Mouse (Mus musculus): ENCODE results near the gene S100pbp. TPM values are rescaled to one million over a fixed set of nuclear protein-coding genes. Genes with fewer than 3 reads are reported as not detected.
"Not testable (repeated sequence)": the region's sequence is repeated elsewhere in the genome, so short reads cannot be mapped to it uniquely, and the experiment has no call there.

S100pbp gene
- total RNA-seq, 2 experiments from 2014 or later, result 17.6 to 19.9 TPM

GRCm38 (mm10) chr4:129221097-129222010 is 31.8 kb upstream of the S100pbp start:
- DNase-seq (ENCODE audit: low spot score in 2 of 2), result no peak

GRCm38 (mm10) chr4:129220376-129221089 is 31.0 kb upstream of the S100pbp start:
- no peak for DNase-seq (ENCODE audit: low spot score in 2 of 2)

DNA sequence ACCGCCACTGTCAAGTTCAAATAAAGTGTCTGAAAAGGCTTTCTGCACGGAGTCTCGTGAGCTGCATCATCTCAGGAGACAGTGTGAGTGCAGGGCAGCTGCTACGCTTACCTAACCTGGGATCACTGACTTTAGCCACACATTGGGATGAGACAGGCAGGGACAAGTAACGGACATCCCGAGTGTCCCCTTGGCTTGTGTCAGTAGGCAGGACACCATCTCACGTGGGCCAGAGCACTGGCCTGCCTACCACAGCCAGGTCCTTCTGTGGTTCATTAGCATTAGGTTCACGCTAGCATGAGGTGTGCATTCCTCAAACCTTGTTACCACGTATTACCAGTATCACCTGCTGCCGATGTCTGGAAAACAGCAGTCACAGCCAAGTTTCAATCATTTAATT is 29.7 kb upstream of the S100pbp start:
- DNase-seq (ENCODE audit: low spot score in 2 of 2), result no peak

- DNase-seq (ENCODE audit: low spot score in 2 of 2), result no peak
Observed at GRCm38 (mm10) chr4:129218569-129219175, 29.1 kb upstream of the S100pbp start.

DNA sequence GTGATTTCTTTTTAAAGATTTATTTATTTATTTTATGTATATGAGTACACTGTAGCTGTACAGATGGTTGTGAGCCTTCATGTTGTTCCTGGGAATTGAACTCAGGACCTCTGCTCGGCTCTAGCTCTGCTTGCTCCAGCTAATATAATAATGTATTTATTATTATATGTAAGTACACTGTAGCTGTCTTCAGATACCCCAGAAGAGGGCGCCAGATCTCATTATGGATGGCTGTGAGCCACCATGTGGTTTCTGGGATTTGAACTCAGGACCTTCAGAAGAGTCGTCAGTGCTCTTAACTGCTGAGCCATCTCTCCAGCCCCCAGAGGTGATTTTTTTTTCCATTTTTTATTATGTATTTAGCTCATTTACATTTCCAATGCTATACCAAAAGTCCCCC is 23.0 kb upstream of the S100pbp start:
- DNase-seq (ENCODE audit: low spot score in 2 of 2), result not testable (repeated sequence)

- DNase-seq (ENCODE audit: low spot score in 2 of 2), result no peak
Observed at GRCm38 (mm10) chr4:129211461-129211860, 21.9 kb upstream of the S100pbp start.

DNA sequence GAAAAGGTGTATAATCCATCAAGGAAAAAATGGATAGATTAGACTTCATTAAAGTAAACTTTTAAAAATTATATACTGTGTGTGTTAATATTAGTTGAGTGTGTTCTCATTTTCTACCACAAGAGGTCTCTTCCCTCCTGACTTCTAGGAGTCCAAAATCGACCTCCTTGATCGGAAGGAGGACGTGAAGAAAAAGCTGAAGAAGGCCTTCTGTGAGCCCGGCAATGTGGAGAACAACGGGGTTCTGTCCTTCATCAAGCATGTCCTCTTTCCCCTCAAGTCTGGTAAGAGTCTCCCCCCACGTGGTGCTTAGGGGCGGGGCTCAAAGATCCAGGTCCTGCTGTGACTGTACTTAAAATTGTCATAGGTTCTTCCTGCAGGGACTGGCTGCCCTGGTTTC is 20.0 kb upstream of the S100pbp start:
- no peak for DNase-seq (ENCODE audit: low spot score in 2 of 2)

GRCm38 (mm10) chr4:129206792-129207191 is 17.3 kb upstream of the S100pbp start:
- no peak for DNase-seq (ENCODE audit: low spot score in 2 of 2)

GRCm38 (mm10) chr4:129204655-129205054 is 15.1 kb upstream of the S100pbp start:
- no peak for DNase-seq (ENCODE audit: low spot score in 2 of 2)

DNA sequence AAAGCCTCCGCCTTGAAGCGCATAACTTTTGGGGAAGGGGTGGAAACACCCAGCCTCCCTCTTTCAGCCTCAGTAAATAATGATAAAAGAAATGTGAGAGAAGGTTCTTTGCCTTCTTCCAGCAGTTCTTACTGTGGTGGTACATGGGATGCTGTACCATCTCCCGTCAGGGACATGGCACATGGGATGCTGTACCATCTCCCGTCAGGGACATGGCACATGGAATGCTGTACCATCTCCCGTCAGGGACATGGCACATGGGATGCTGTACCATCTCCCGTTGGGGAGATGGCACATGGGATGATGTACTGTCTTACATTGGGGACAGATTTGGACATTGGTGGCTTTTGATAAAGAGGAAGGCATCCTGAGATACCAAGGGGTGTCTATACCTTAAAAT is 8.0 kb upstream of the S100pbp start:
- DNase-seq (ENCODE audit: low spot score in 2 of 2), result no peak

GRCm38 (mm10) chr4:129194280-129194679 is 4.8 kb upstream of the S100pbp start:
- no peak for DNase-seq (ENCODE audit: low spot score in 2 of 2)

DNA sequence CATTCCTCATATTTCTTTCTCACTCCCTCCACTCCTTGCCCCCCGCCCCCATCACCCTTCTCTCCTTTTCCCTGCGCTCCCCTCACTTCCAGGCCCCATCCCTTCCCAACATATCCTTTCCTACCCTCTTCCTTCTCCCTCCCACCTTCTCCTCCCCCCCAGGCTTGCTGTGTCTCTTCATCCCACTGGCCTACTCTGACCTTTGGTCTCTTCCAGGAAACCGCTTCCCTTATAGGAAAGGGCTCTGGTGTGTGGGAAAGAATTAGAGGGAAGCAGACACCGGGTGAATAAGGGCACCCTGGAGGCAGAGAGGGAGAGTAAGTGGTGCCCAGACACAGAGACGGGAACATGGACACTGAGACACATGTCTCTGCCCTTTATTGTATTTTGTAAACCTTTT is 2.2 kb upstream of the S100pbp start:
- no peak for DNase-seq (ENCODE audit: low spot score in 2 of 2)

DNA sequence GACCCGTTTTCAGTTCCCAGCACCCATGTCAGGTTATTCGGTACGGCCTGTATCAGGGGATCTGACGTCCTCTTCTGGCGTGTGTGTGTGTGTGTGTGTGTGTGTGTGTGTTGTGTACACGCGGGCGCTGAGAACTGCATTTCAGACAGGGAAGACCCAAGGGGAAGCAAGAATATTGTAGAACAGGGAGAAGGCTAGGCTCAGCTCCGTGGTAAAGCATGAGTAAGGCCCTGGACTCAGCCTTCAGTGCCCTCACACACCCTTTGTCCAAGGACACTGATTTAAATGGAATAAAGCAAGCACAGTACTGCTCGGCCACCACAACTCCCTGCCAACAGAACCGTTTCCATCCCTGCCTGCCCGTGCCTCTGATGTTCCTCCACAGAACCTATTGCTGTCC is 1.0 kb upstream of the S100pbp start:
- peak in 1 of 2 experiments; percentile 21 for DNase-seq (ENCODE audit: low spot score in 2 of 2)

DNA sequence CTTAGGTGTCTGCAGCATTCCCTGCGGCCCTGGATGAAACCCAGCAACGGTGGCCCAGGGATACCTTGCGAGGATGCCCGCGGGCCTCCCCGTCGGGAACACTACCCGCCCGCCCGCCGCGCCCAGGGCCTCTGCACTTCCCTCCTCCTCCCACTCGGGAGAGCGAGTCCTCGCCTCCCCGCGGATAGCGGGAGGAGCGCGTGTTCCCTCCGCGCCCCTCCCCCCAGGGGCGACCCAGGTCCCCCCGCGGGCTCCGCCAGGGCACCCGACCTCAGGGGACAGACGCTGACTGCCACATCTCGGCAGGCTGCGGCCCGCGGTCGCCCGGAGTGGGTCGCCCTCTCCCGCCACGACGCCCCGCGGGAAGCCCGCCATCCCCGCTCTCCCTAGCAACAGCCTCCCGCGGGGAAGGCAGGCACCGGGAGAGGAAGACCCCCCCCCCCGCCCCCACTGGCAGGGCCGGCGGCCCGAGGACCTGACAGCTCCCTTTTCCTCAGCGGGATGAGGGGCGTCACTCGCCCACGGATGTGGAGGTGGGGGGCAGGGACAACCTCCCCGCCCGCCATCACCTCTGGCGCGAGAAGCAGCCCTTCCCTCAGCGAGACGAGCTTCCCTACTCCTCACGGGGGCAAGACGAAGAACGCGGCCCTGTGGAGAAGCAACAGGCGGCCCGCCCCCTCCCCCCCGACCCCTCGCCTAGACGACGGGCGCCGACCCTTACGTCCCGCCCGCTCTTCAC is 555 bp downstream of the S100pbp start:
- DNase-seq (ENCODE audit: low spot score in 2 of 2), result peak; percentile 58 to 64

DNA sequence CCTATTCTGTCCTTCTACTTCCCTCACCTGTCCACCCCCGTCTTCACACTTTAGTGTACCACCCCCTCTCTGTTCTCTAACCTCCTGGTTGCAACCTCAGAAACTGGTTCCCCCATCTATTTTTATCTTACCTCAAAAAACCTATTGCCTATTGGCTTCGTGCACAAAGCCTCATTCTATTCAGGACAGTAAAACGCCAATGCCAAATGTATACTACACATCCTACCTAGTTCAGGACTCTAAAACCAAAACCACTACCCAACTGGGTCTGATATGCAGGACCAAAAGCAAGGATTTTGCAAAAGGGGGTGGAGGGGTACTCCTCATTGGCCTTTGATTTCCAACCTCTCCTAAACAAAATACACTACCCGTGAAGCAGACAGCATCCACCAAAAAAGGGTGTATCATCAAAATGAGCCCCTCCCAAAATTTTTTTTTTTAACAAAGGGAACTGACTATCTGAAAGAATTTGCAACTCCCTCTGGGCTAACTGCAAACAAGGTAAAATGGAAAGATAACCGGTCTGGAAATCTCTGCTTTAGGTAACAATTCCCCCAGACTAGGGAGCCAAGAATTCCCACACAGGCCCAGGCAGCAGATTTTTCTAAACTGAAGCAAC is 1.4 kb downstream of the S100pbp start:
- no peak for DNase-seq (ENCODE audit: low spot score in 2 of 2)

- no peak for DNase-seq (ENCODE audit: low spot score in 2 of 2)
Observed at GRCm38 (mm10) chr4:129179560-129179959, 10.0 kb downstream of the S100pbp start.

GRCm38 (mm10) chr4:129172529-129172928 is 17.0 kb downstream of the S100pbp start:
- no peak for DNase-seq (ENCODE audit: low spot score in 2 of 2)

- DNase-seq (ENCODE audit: low spot score in 2 of 2), result no peak
Observed at GRCm38 (mm10) chr4:129161581-129162255, 27.8 kb downstream of the S100pbp start.

DNA sequence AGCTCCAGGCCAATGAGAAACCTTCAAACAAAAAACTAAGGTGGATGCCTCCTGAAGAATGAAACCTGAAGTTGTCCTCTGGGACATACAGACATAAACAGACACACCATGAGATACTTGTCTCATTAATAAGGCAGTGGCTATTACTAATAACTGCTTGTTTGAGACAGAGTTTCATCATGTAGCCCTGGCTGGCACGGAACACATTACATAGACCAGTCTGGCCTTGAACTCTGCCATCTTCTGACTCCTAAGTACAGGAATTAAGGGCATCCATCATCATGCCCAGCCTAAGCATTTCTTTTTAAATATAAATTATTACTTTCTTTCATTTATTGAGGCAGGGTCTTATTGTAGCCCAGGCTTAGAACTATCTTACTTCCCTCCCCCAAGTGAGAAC is 28.5 kb downstream of the S100pbp start:
- no peak for DNase-seq (ENCODE audit: low spot score in 2 of 2)

DNA sequence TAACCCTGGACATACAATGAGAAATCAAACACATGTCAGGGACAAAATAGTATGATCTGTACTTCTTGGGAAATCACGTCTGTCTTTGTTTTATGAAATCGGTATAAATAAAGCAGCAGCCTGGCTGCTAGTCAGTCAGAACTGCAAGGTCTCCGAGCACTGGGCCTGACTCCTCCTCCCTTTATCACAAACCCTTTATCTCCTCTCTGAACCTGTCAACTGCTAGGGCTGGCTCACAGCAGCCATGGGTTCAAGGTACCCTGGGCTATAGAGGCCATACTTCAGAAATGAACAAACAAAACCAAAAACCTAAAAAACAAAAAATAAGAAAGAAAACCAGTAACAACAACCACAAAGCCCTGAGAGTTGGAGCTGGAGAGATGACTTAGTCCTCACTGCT is 31.0 kb downstream of the S100pbp start:
- DNase-seq (ENCODE audit: low spot score in 2 of 2), result no peak
